8 mouse cellular contexts compared by ENCODE assay signal in genomic region chr2:93045129-93045817, GRCm38 (mm10). TPM values are rescaled to one million over a fixed set of nuclear protein-coding genes. Genes with fewer than 3 reads are reported as not detected.
DNase-seq lines count a peak whose midpoint lies in the region; ATAC-seq and TF ChIP-seq lines count a peak whose summit lies in the region.

No protein-coding gene starts in this region.

- peak overlapping the region; percentile 85 for H3K9ac ChIP-seq in forebrain, embryonic 15.5 days (replicated peaks)
- H3K9ac ChIP-seq in lung, embryonic 14.5 days: peak overlapping the region; percentile 99

- TF ChIP-seq POLR2A in olfactory bulb, adult 2 months (IDR thresholded peaks at IDR 0.05; ENCODE audit: insufficient read depth, low read depth, low read length): peak; percentile 68; the same call in 1 of the 2 replicates
- TF ChIP-seq POLR2A in thymus, adult 2 months (IDR thresholded peaks at IDR 0.05; ENCODE audit: control insufficient read depth, extremely low read depth, insufficient read depth, low read length, poor library complexity): peak; percentile 90

- no peaks in the 10 kb centered on the region for H3K9me3 ChIP-seq in forebrain, embryonic 15.5 days
- no peaks in the 10 kb centered on the region for H3K9me3 ChIP-seq in lung, embryonic 14.5 days (ENCODE audit: low read depth, low read length)

- H3K27ac ChIP-seq in forebrain, embryonic 15.5 days (replicated peaks): peak overlapping the region; percentile 90
- H3K27ac ChIP-seq in layer of hippocampus, adult 2 months: peak overlapping the region; percentile 98
- H3K27ac ChIP-seq in lung, embryonic 14.5 days (ENCODE audit: low read depth): peak overlapping the region; percentile 97
- H3K27ac ChIP-seq in olfactory bulb, adult 2 months (ENCODE audit: insufficient read depth, low read depth, low read length): peak overlapping the region; percentile 75
- no peak overlapping the region for H3K27ac ChIP-seq in thymus, adult 2 months (ENCODE audit: control insufficient read depth, insufficient read depth, low read length)

- peak; percentile 82 for DNase-seq in ES-CJ7 (ENCODE audit: low read depth, low spot score)
- peak; percentile 96 for DNase-seq in cerebellum, adult 11 months
- DNase-seq in heart, postnatal 36 days: peak; percentile 97
- peak; percentile 93 to 95 for DNase-seq in layer of hippocampus, adult 2 months (ENCODE audit: low spot score in 2 of 2)
- DNase-seq in lung, embryonic 14.5 days: peak; percentile 96
- DNase-seq in thymus, adult 2 months: peak; percentile 96

- H3K27me3 ChIP-seq in forebrain, embryonic 15.5 days: no peaks in the 10 kb centered on the region
- H3K27me3 ChIP-seq in lung, embryonic 14.5 days (ENCODE audit: insufficient read depth, low read length): no peaks in the 10 kb centered on the region
- H3K27me3 ChIP-seq in thymus, adult 2 months (ENCODE audit: control insufficient read depth, insufficient read depth, low read length): no peaks in the 10 kb centered on the region

- peak overlapping the region; percentile 63 for H3K4me3 ChIP-seq in forebrain, embryonic 15.5 days
- peak overlapping the region; percentile 86 for H3K4me3 ChIP-seq in layer of hippocampus, adult 2 months
- peak overlapping the region; percentile 74 for H3K4me3 ChIP-seq in lung, embryonic 14.5 days (ENCODE audit: low read depth, low read length)
- peak overlapping the region; percentile 92 for H3K4me3 ChIP-seq in olfactory bulb, adult 2 months (ENCODE audit: insufficient read depth, low read depth, low read length)
- H3K4me3 ChIP-seq in thymus, adult 2 months (ENCODE audit: control insufficient read depth, insufficient read depth, low read length): peak overlapping the region; percentile 74

- no peaks in the 10 kb centered on the region for H3K36me3 ChIP-seq in forebrain, embryonic 15.5 days
- H3K36me3 ChIP-seq in lung, embryonic 14.5 days (ENCODE audit: insufficient read depth): no peaks in the 10 kb centered on the region
- H3K36me3 ChIP-seq in thymus, adult 2 months (ENCODE audit: control insufficient read depth, insufficient read depth, low read length): no peaks in the 10 kb centered on the region

- intact Hi-C loops in heart, postnatal 36 days (cut with DNase I): loop anchor here (5.0 kb wide), 1 partner anchor 58 kb away; no protein-coding TSS in a partner anchor

- ATAC-seq in forebrain, embryonic 15.5 days (replicated peaks): peak; percentile 98
- ATAC-seq in lung, embryonic 14.5 days (ENCODE audit: insufficient read depth): peak; percentile 95

- 1% methylated on average over 50 of the region's 55 CpGs for WGBS in forebrain, embryonic 15.5 days
- WGBS in lung, embryonic 14.5 days: under 1% methylated on average over 44 of the region's 55 CpGs
- under 1% methylated on average over 53 of the region's 55 CpGs for WGBS in olfactory bulb, adult 2 months
- WGBS in thymus, adult 2 months: under 1% methylated on average over 49 of the region's 55 CpGs

- 0 out of 2 replicates have a peak, but pooled peaks have one; percentile 16 for TF ChIP-seq CTCF in layer of hippocampus, adult 2 months (conservative IDR thresholded peaks at IDR 0.05)
- TF ChIP-seq CTCF in lung, embryonic 14.5 days (IDR thresholded peaks at IDR 0.05; ENCODE audit: low read depth): no peak
- no peak for TF ChIP-seq CTCF in olfactory bulb, adult 2 months (IDR thresholded peaks at IDR 0.05; ENCODE audit: insufficient read depth, low read depth, low read length)
- TF ChIP-seq CTCF in thymus, adult 2 months (IDR thresholded peaks at IDR 0.05; ENCODE audit: borderline replicate concordance, control insufficient read depth, extremely low read depth, insufficient read depth, low read length, poor library complexity): 0 out of 2 replicates have a peak, but pooled peaks have one; percentile 55

- H3K4me1 ChIP-seq in forebrain, embryonic 15.5 days: peaks cover 28% of the 10 kb centered on the region
- H3K4me1 ChIP-seq in lung, embryonic 14.5 days (ENCODE audit: insufficient read depth): peaks cover 32% of the 10 kb centered on the region
- H3K4me1 ChIP-seq in olfactory bulb, adult 2 months (ENCODE audit: control insufficient read depth, insufficient read depth, low read length): peaks cover 25% of the 10 kb centered on the region
- peaks cover 37% of the 10 kb centered on the region for H3K4me1 ChIP-seq in thymus, adult 2 months (replicated peaks; ENCODE audit: control insufficient read depth, insufficient read depth, low read length)

- peak overlapping the region; percentile 70 for H3K4me2 ChIP-seq in forebrain, embryonic 15.5 days (replicated peaks)
- H3K4me2 ChIP-seq in lung, embryonic 14.5 days: peak overlapping the region; percentile 71

RNA-seq across cellular contexts. Expression of gene Prdm11, which starts 0.7 kb away (rescaled TPM):
- 2.6 TPM in 2 replicates for polyA plus RNA-seq in forebrain, embryonic 15.5 days (2015; fragmentation: Nextera tagmentation; extraction: Ambion mirVana)
- total RNA-seq in heart, postnatal 36 days (2021): 10 to 100 TPM in 1 of 2 experiments, 1 to 10 TPM in 1; 8.8 to 10.4 TPM
- 10 to 100 TPM; 30.7 to 30.9 TPM for total RNA-seq in layer of hippocampus, adult 2 months (2021)
- polyA plus RNA-seq in lung, embryonic 14.5 days (2014; fragmentation: Nextera tagmentation; extraction: Ambion mirVana): 4.4 and 4.8 TPM in 2 replicates
- not detected in 2 replicates for polyA plus RNA-seq in olfactory bulb, adult 2 months (2012; ENCODE audit: insufficient read depth, insufficient read length, low replicate concordance, missing spikeins)
- 17.1 and 17.9 TPM in 2 replicates for polyA plus RNA-seq in thymus, adult 2 months (2012; rRNA removed)

Comparison
In these comparisons a context has a peak if more than half of its experiments do, and no peak if none do; other contexts are left out.
1. CTCF ChIP-seq: peak in layer of hippocampus, adult 2 months (single experiment) and thymus, adult 2 months (single experiment); none in lung, embryonic 14.5 days (single experiment) and olfactory bulb, adult 2 months (single experiment).
2. Peak in every context shown above with its lines, with median percentiles within 50 percentile points of each other: DNase-seq and H3K4me3 ChIP-seq.